ENCODE assay signal across 20 mouse cellular contexts in the genomic region with DNA sequence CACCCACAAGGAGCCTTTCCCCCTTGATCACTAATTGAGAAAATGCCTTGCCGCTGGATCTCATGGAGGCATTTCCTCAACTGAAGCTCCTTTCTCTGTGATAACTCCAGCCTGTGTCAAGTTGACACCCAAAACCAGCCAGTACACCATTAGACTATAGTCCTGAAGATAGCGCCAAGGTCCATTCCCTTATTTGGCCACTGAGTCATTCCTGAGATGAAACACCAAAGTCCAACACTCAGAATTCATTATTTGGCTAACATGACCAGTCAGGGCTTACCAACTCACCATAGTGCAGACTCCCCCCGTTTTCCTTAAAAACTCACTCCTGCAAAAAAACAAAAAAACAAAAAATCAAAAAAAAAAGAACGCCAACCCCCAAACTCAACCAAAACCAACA. TPM values are rescaled to one million over a fixed set of nuclear protein-coding genes. Genes with fewer than 3 reads are reported as not detected.
"Had no signal": no experiment of that assay in that cellular context is flagged by ENCODE, and none has a peak within 500 bp of the region (broad histone marks: within the 10 kb centered on the region; RNA-seq: fewer than 3 reads in every experiment).

No protein-coding gene starts in this region.

- H3K36me3 ChIP-seq: neural tube, embryonic 15.5 days; stomach, embryonic 15.5 days had no signal

- H3K4me2 ChIP-seq: neural tube, embryonic 15.5 days; stomach, embryonic 15.5 days had no signal

- H3K27ac ChIP-seq: neural tube, embryonic 15.5 days; stomach, embryonic 15.5 days; stomach, postnatal 0 days had no signal

- H3K4me3 ChIP-seq: neural tube, embryonic 15.5 days; stomach, embryonic 15.5 days had no signal

- H3K9me3 ChIP-seq: neural tube, embryonic 15.5 days; stomach, embryonic 15.5 days had no signal

- DNase-seq: retina, postnatal 1 day; right cerebral cortex, adult 18-20 months; right cerebral cortex, postnatal 14 days; right cerebral cortex, postnatal 25 days; right cerebral cortex, postnatal 4 days; spleen, adult 18-20 months; thymus, adult 18-20 months; thymus, adult 2 months; thymus, postnatal 14 days; thymus, postnatal 25 days; thymus, postnatal 36 days; thymus, postnatal 4 days had no signal

- H3K9ac ChIP-seq: neural tube, embryonic 15.5 days; stomach, embryonic 15.5 days had no signal

RNA-seq across cellular contexts. Expression of a gene that starts 4.6 kb away (rescaled TPM):
- total RNA-seq: neutrophil, adult 5-6 weeks had no signal
- polyA plus RNA-seq: neural tube, embryonic 14.5 days; neural tube, embryonic 15.5 days; small intestine, adult 2 months; spleen, adult 2 months; stomach, embryonic 14.5 days; thymus, adult 2 months had no signal

RNA-seq across cellular contexts. Expression of a gene that starts 46.7 kb away (rescaled TPM):
- polyA plus RNA-seq: neural tube, embryonic 14.5 days had no signal
